Mouse (Mus musculus) kidney, postnatal 25 days (tissue): ENCODE data around the gene Slc25a26.
"Not testable (repeated sequence)": the region's sequence is repeated elsewhere in the genome, so short reads cannot be mapped to it uniquely, and the experiment has no call there.

Experiments
- DNase-seq, 2 experiments: peaks; one replicate each; pipeline ENCODE4 v3.0.0; 2021; ENCODE audit warnings: mixed read lengths in 2 of 2

Slc25a26 gene

GRCm38 (mm10) chr6:94558603-94559002 is 58.5 kb downstream of the Slc25a26 start:
- DNase-seq: not testable (repeated sequence)

DNA sequence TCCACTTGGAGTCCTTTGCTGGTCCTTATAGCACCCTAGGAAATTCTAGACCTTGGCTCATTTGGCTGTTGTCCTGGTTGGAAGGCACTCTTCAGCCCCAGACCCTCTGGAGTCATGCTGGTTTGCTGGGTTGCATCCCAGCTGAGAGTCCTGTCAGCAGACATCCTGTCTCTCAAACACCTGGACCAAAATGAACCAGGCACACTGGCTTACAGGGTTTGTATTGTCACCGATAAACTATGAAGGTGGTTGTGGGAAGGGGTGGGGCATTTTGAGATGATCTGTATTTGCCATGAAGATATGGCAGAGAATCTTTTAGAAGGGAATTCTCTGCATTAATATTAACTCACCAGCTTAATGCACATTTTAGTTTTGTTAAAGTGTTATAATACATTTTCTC is 60.8 kb downstream of the Slc25a26 start:
- DNase-seq: no peak

DNA sequence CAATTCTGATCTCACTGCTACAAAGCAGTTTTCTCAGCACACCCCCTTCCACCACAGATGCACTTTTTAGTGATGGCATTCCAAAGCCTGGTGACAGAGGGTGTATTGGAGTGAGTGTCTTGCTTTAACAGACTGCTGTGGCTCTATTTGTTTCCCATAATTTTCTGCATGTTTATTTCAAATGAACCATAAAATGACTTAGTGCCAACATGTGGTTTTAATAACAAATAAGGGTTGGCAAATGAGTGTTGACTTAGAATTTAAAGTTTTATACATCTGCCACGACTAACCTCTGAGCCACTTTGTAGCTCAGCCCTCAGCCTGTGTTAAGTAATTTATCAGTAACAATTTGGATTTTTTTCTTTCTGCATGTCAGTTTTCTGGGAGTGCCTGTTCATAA is 61.2 kb downstream of the Slc25a26 start:
- no peak for DNase-seq

DNA sequence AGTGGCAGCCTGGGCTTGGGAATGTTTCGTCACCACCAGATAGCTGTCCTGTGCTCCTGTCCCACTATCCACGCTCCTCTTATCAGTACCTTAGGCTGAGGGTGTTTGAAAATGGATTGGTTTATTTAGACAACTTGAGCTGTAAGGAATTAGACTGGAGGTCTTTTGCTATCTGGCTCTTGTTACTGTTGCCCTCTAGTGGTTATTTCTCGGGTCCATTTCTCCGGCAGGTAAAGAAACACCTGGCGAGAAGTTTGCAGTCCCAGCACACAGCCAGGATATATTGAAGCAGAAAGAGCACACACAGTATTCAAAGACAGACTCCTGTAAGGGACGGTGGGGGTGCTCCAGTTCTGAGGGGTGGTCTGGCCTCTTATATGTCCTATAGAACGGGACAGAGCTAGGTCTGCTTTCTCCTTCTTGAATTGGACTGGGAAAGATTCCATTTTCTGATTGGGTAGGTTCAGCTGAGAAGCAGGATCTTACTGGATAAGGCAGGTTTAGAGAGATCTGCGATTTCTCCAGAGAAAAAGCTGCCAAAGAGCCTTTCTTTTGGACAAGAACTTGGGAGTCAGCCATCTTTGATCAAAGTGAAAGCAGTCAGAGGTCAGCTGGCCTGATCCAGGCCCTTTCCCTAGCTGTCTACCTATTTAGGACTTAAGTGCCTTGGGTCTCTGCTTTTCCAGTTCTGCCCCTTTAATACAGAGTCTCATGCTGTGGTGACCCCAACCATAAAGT is 63.2 kb downstream of the Slc25a26 start:
- no peak for DNase-seq

- DNase-seq: no peak
Observed at GRCm38 (mm10) chr6:94565766-94566165, 65.6 kb downstream of the Slc25a26 start.

DNA sequence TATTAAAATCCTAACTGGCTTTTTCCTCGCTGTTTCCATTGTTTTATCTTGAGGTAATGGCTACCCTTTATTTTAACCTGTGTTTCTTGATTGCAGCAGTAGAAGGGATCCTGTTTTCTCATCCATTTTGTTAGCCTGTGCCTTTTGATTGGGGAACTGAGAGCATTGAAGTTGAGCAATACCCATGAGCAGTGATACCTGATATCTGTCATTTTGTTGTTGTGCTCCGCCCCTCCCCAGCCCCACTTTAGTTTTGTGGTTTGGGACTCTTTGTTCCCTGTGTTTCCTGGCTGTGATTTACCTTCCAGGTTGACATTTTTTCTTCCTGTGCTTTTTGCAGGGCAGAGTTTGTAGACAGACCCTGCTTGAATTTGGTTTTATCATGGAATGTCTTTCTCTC is 67.9 kb downstream of the Slc25a26 start:
- no peak for DNase-seq

DNA sequence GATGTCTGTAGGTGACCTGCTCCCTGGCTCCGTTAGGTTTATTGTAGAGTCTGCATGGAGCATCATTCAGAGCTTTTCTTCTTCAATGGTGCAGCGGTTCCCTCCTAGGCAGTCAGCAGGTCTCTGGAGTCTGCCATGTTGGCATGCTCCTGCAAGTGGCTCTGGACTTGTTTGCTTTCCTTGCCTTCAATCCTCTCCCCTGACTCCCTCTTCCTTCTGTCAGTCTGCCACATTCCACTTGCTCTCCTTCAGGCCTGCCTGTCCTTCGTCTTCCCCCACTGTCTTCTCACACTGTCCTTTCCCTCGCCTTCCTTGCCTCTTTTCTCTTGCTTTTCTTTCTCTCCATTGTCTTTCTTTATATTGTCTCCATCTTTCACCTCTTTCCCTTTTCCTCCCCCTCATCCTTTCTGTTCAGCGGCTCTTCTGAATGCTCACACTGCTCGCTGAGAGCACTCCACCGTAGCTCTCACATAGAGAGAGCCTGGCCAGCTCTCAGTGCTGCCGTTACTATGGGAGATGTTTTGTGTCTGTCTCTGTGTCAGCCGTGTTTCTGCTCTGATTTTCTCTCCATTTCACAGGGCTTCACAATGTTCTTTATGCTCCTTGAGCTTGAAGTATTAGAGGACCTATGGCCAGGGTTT is 75.5 kb downstream of the Slc25a26 start:
- DNase-seq: no peak

- DNase-seq: no peak
Observed at GRCm38 (mm10) chr6:94577991-94578390, 77.9 kb downstream of the Slc25a26 start.

GRCm38 (mm10) chr6:94582055-94582454 is 81.9 kb downstream of the Slc25a26 start:
- no peak for DNase-seq

DNA sequence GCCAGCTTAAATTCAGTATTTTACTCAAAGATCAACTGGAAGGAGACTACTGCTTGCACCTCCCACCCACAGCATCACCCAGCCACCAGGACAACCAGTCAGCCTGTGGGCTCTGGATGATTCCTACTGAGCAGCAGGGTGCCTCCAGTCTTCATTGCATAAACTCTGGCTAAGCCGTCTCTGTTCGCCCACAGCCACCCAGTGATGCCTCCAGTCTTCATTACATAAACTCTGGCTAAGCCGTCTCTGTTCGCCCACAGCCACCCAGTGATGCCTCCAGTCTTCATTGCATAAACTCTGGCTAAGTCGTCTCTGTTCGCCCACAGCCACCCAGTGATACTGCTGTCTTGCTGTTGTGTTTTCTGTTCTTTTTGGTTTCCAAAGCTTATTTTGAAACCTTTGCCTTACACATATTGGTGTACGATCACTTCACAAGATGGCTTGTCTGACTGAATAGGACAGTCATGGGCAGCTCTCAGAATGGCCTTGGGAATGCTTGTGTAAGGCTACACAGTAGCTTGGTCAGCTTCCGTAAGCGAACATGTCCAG is 84.1 kb downstream of the Slc25a26 start:
- DNase-seq: no peak

GRCm38 (mm10) chr6:94584976-94585375 is 84.8 kb downstream of the Slc25a26 start:
- no peak for DNase-seq

DNA sequence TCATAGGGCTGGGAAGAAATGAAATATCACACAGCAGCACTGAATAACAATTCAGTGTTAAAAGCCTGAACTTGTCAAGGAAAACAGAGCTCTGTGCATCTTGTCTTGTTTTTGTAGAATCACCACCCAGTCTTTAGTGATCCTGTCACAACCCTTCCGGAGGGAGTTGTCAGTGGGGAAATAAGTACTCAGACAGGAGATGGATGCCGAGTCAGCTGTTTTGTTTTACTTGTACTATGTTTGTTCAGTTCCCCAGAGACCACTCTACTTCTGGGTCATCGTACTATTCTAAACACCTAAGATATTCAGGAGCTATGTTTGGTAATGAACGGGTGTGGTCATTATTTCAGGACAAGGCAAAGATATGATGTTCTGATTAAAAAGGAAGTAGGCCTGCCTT is 88.2 kb downstream of the Slc25a26 start:
- DNase-seq: no peak

DNA sequence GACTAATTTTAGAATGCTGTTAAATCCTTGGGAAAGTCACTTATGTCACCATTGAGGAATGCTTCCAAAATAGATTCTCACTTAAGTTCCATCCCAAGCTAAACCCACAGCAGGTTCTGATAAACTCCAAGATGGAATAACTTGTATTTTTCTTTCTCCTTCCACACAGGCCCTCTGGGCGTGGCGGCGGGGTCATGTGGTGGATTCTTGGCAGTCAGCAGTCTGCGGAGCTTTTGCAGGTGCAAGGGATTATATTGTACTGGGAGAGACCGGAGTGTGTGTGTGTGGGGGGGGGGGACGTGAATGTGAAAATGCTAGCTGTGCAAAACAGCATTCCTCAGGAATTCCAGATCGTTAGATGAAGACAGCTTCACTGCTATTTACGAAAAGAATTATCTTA is 92.1 kb downstream of the Slc25a26 start:
- DNase-seq: peak; percentile 45 to 61

- DNase-seq: no peak
Observed at GRCm38 (mm10) chr6:94592710-94593109, 92.6 kb downstream of the Slc25a26 start.

GRCm38 (mm10) chr6:94594096-94594665 is 94.0 kb downstream of the Slc25a26 start:
- no peak for DNase-seq

- no peak for DNase-seq
Observed at GRCm38 (mm10) chr6:94594711-94595110, 94.6 kb downstream of the Slc25a26 start.

GRCm38 (mm10) chr6:94595206-94595605 is 95.1 kb downstream of the Slc25a26 start:
- no peak for DNase-seq

GRCm38 (mm10) chr6:94596051-94596760 is 96.1 kb downstream of the Slc25a26 start:
- no peak for DNase-seq

- peak in 1 of 2 experiments; percentile 50 for DNase-seq
Observed at GRCm38 (mm10) chr6:94596761-94597485, 96.8 kb downstream of the Slc25a26 start.

DNA sequence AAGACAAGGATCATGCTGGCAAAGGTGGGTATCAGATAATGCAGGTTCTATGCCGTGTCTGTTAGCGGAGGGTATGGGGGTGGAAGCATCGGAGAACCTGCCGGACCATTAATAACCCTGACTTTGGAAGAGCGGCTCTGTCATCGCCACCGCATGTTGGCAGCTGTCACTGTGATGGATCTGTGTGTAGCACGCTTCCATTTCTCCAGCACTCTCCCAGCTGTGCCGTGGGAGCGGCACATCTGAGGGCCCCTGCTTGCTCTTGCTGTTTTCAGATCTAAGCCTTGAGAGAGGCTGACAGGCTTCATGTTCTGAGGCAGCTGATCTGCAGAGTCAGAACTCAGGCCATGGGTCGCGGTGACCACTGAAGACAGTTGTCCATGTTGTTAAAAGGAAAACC is 98.3 kb downstream of the Slc25a26 start:
- DNase-seq: no peak

DNA sequence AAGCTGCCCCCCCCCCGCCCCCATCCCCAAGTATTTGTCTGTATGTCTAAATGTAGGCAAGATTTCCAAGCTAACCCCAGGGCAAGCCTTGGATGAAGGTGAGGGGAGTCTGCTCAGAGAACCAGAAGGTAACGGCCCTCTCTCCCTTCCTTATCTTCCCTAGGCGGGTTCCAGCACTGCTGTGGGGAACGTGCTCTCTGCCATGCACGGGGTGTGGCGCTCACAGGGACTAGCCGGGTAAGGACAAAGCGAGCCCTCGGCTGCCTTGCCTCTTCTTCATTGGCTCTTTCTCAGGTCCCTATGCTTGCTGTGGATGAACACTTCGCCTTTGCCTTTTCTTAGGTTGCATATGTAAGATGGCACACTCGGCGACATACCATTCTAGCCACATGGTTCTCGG is 98.9 kb downstream of the Slc25a26 start:
- DNase-seq: no peak

DNA sequence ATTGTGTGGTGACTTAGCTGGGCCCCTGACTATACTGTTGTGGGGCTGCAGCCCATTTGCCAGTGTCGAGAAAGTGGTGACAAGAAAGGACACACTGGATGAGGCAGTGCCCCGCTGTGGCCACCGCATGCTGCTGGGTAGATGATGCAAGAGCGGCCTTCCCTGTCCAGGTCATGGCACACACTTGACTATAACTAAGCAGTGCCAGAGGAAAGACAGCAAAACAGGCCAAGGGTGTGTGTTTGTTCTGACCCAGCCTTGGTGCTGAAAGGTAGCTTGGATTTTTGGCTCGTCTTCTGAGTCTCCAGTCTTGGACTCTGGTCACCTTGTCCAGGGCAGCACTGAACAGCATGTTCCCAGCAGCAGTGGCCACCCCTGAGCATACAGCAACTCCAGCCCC is 101.0 kb downstream of the Slc25a26 start:
- peak; percentile 35 to 84 for DNase-seq

GRCm38 (mm10) chr6:94601811-94602210 is 101.7 kb downstream of the Slc25a26 start:
- DNase-seq: no peak
